In the genomic region with DNA sequence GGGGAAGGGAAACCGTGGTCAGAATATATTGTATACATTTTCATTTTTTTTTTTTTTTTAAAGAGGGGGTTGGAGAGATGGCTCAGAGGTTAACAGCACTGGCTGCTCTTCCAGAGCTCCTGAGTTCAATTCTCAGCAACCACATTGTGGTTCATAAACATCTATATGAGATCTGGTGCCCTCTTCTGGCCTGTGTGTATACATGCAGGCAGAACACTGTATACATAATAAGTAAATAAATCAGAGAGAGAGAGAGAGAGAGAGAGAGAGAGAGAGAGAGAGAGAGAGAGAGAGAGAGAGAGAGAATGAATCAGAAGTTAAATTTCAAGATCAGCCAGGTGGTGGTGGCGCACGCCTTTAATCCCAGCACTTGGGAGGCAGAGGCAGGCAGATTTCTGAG, we compare ENCODE assay signal across 8 mouse cellular contexts. TPM values are rescaled to one million over a fixed set of nuclear protein-coding genes. Genes with fewer than 3 reads are reported as not detected.
DNase-seq lines count a peak whose midpoint lies in the region; ATAC-seq and TF ChIP-seq lines count a peak whose summit lies in the region.
"Not testable (repeated sequence)": the region's sequence is repeated elsewhere in the genome, so short reads cannot be mapped to it uniquely, and the experiment has no call there.
"Had no signal": no experiment of that assay in that cellular context is flagged by ENCODE, and none has a peak within 500 bp of the region (broad histone marks: within the 10 kb centered on the region; RNA-seq: fewer than 3 reads in every experiment).

No protein-coding gene starts in this region.

- H3K27me3 ChIP-seq in E14TG2a.4 (ENCODE audit: insufficient read depth, low read length), result peaks cover 64% of the 10 kb centered on the region
- peaks cover 27% of the 10 kb centered on the region for H3K27me3 ChIP-seq in heart, postnatal 0 days (ENCODE audit: control insufficient read depth, insufficient read depth, low read length)
- not testable (repeated sequence) for H3K27me3 ChIP-seq in splenic B cell, adult 2 months (ENCODE audit: control insufficient read depth, insufficient read depth, low read length, poor library complexity, severe bottlenecking)

- WGBS in heart, postnatal 0 days, result 22% methylated on average over 3 of the region's 3 CpGs

- ATAC-seq in heart, postnatal 0 days (ENCODE audit: insufficient read depth, low read depth), result not testable (repeated sequence)

- H3K36me3 ChIP-seq in E14TG2a.4 (ENCODE audit: insufficient read depth, low read length); heart, postnatal 0 days (replicated peaks; ENCODE audit: control insufficient read depth, insufficient read depth, low read length); splenic B cell, adult 2 months (ENCODE audit: control insufficient read depth, insufficient read depth, low read length, poor library complexity, severe bottlenecking): not testable (repeated sequence)

- H3K9me3 ChIP-seq in E14TG2a.4 (ENCODE audit: low read length); heart, postnatal 0 days (replicated peaks; ENCODE audit: control insufficient read depth, low read length): not testable (repeated sequence)

- H3K4me1 ChIP-seq in E14TG2a.4 (replicated peaks; ENCODE audit: low read depth, low read length), result peaks cover 34% of the 10 kb centered on the region
- H3K4me1 ChIP-seq in heart, postnatal 0 days (ENCODE audit: control insufficient read depth, insufficient read depth), result peaks cover 16% of the 10 kb centered on the region

- TF ChIP-seq CTCF in E14TG2a.4 (conservative IDR thresholded peaks at IDR 0.05; ENCODE audit: low read length), result 0 out of 2 replicates have a peak, but pooled peaks have one; percentile 17
- TF ChIP-seq CTCF in heart, postnatal 0 days (IDR thresholded peaks at IDR 0.05; ENCODE audit: low read depth), result peak; percentile 71

- H3K9ac ChIP-seq in heart, postnatal 0 days (replicated peaks; ENCODE audit: low read depth, low read length), result not testable (repeated sequence)

- peak; percentile 70 for DNase-seq in adrenal gland, postnatal 14 days
- peak; percentile 86 for DNase-seq in embryo, embryonic 11 days
- peak; percentile 63 for DNase-seq in heart, postnatal 0 days (ENCODE audit: low spot score)
- DNase-seq in kidney, postnatal 14 days, result peak; percentile 37
- DNase-seq in lung, postnatal 25 days (ENCODE audit: low spot score), result peak; percentile 65
- DNase-seq in splenic B cell, adult 2 months (ENCODE audit: low read depth, low spot score), result peak; percentile 79

- not testable (repeated sequence) for H3K27ac ChIP-seq in heart, postnatal 0 days (ENCODE audit: low read depth)

- not testable (repeated sequence) for H3K4me3 ChIP-seq in E14TG2a.4 (replicated peaks; ENCODE audit: low read length); heart, postnatal 0 days (ENCODE audit: low read depth, low read length)

- TF ChIP-seq EP300 in heart, postnatal 0 days (IDR thresholded peaks at IDR 0.05; ENCODE audit: low read depth), result not testable (repeated sequence)

- H3K4me2 ChIP-seq in heart, postnatal 0 days (ENCODE audit: low read depth, low read length), result not testable (repeated sequence)

RNA-seq across cellular contexts. Expression of a gene that starts 3.3 kb away (rescaled TPM):
- 0.33 and 0.34 TPM in 2 replicates for total RNA-seq in adrenal gland, postnatal 14 days (2021)
- total RNA-seq in heart, postnatal 0 days (2014; rRNA removed; ENCODE audit: low replicate concordance), result 2.0 TPM in 1 of 2 replicates, not detected in the other
- 0.20 and 0.45 TPM in 2 replicates for polyA plus RNA-seq in heart, postnatal 0 days (2015; fragmentation: Nextera tagmentation; extraction: Ambion mirVana)

RNA-seq across cellular contexts. Expression of a gene that starts 3.3 kb away (rescaled TPM):
- total RNA-seq in adrenal gland, postnatal 14 days (2021), result 1.5 and 2.9 TPM in 2 replicates
- total RNA-seq in heart, postnatal 0 days (2014; rRNA removed; ENCODE audit: low replicate concordance), result 1.4 and 5.5 TPM in 2 replicates
- 0.96 and 1.1 TPM in 2 replicates for polyA plus RNA-seq in heart, postnatal 0 days (2015; fragmentation: Nextera tagmentation; extraction: Ambion mirVana)
- total RNA-seq: monocyte, adult 5-6 weeks had no signal

RNA-seq across cellular contexts. Expression of a gene that starts 6.3 kb away (rescaled TPM):
- total RNA-seq in adrenal gland, postnatal 14 days (2021), result 102 and 126 TPM in 2 replicates
- total RNA-seq in heart, postnatal 0 days (2014; rRNA removed; ENCODE audit: low replicate concordance), result 45.9 and 47.7 TPM in 2 replicates
- 48.9 and 50.8 TPM in 2 replicates for polyA plus RNA-seq in heart, postnatal 0 days (2015; fragmentation: Nextera tagmentation; extraction: Ambion mirVana)

RNA-seq across cellular contexts. Expression of a gene that starts 24.2 kb away (rescaled TPM):
- 9.1 and 13.6 TPM in 2 replicates for total RNA-seq in adrenal gland, postnatal 14 days (2021)
- 40.0 and 45.9 TPM in 2 replicates for total RNA-seq in heart, postnatal 0 days (2014; rRNA removed; ENCODE audit: low replicate concordance)
- polyA plus RNA-seq in heart, postnatal 0 days (2015; fragmentation: Nextera tagmentation; extraction: Ambion mirVana), result 12.5 and 13.0 TPM in 2 replicates

RNA-seq across cellular contexts. Expression of a gene that starts 34.2 kb away (rescaled TPM):
- total RNA-seq in adrenal gland, postnatal 14 days (2021), result 19.3 and 22.5 TPM in 2 replicates
- 8.9 and 11.6 TPM in 2 replicates for total RNA-seq in heart, postnatal 0 days (2014; rRNA removed; ENCODE audit: low replicate concordance)
- polyA plus RNA-seq in heart, postnatal 0 days (2015; fragmentation: Nextera tagmentation; extraction: Ambion mirVana), result 5.5 and 6.8 TPM in 2 replicates
